Mouse (Mus musculus): Measurements from ENCODE around the gene Ptpn3.

- no peak for TF ChIP-seq CTCF (IDR thresholded peaks at IDR 0.05; ENCODE audit: borderline replicate concordance, insufficient read depth, low read length)
- TF ChIP-seq POLR2A (IDR thresholded peaks at IDR 0.05; ENCODE audit: low read depth, low read length): no peak
Observed at GRCm38 (mm10) chr4:57234348-57234747, 67.3 kb downstream of the Ptpn3 start.

All from embryonic fibroblast, embryonic 13.5 days (primary cell).